Mouse (Mus musculus) midbrain, embryonic 13.5 days (tissue): ENCODE data around the gene Hsd17b2. TPM values are rescaled to one million over a fixed set of nuclear protein-coding genes. Genes with fewer than 3 reads are reported as not detected.
"Not testable (repeated sequence)": the region's sequence is repeated elsewhere in the genome, so short reads cannot be mapped to it uniquely, and the experiment has no call there.

Source experiments
- ATAC-seq: fragments of 200-750 bp; cut with Nextera tagmentation; 2 replicates; pipeline ENCODE4 v1.8.0; 2017; ENCODE audit warnings: mild to moderate bottlenecking, moderate TSS enrichment, moderate library complexity
- H3K27ac ChIP-seq: fragments of 300-500 bp; sonication (generic); 2 replicates; pipeline ENCODE4 v1.5.1; 2015; ENCODE audit warnings: inconsistent platforms, mild to moderate bottlenecking, moderate library complexity
- H3K27me3 ChIP-seq: fragments of 300-500 bp; sonication (generic); 2 replicates; pipeline ENCODE4 v1.6.1; 2015; ENCODE audit warnings: mild to moderate bottlenecking, inconsistent platforms
- H3K36me3 ChIP-seq: fragments of 300-500 bp; sonication (generic); 2 replicates; pipeline ENCODE4 v1.6.1; 2015; ENCODE audit warnings: mild to moderate bottlenecking, inconsistent platforms
- H3K4me1 ChIP-seq: fragments of 300-500 bp; sonication (generic); replicated peaks from 2 replicates; pipeline ENCODE4 v1.6.1; 2015; ENCODE audit warnings: inconsistent platforms
- H3K4me2 ChIP-seq: fragments of 300-500 bp; sonication (generic); replicated peaks from 2 replicates; pipeline ENCODE4 v1.6.1; 2015; ENCODE audit warnings: moderate library complexity, mild to moderate bottlenecking, inconsistent platforms
- H3K4me3 ChIP-seq: fragments of 300-500 bp; sonication (generic); replicated peaks from 2 replicates; pipeline ENCODE4 v1.5.1; 2015; ENCODE audit warnings: mild to moderate bottlenecking, inconsistent platforms
- H3K9ac ChIP-seq: fragments of 300-500 bp; sonication (generic); replicated peaks from 2 replicates; pipeline ENCODE4 v1.6.1; 2015; ENCODE audit warnings: mild to moderate bottlenecking, inconsistent platforms
- H3K9me3 ChIP-seq: fragments of 300-500 bp; sonication (generic); 2 replicates; pipeline ENCODE4 v1.6.1; 2016; ENCODE audit warnings: mild to moderate bottlenecking, inconsistent platforms
- WGBS: fragments of 180-500 bp; shearing (Covaris S2); methylation state at CpG from one replicate; pipeline ENCODE4 v1.1.7; 2015; 5-methylcytosine and 5-hydroxymethylcytosine counted together
- polyA plus RNA-seq: library from polyadenylated mRNA; unstranded; fragments of >200 nt; fragmentation: Nextera tagmentation; extraction: Ambion mirVana; gene quantifications from 2 replicates; pipeline ENCODE4 v1.2.1, GENCODE M21; 2015

The Hsd17b2 gene
- polyA plus RNA-seq, 1 experiment from 2014 or later = 0.16 TPM

GRCm38 (mm10) chr8:117718152-117718860 is 16.6 kb downstream of the Hsd17b2 start:
- Histone ChIP-seq H3K9me3 (peaks cover 8% of the 10 kb centered on the region; the same call in 1 of the 2 replicates), H3K36me3 (no peaks in the 10 kb centered on the region), H3K4me2 (no peak overlapping the region), H3K9ac (no peak overlapping the region), H3K27ac (no peak overlapping the region), H3K4me1 (no peaks in the 10 kb centered on the region), H3K4me3 (no peak overlapping the region), H3K27me3 (no peaks in the 10 kb centered on the region)
- 73% methylated on average over 14 of the region's 14 CpGs for WGBS
- no peak for ATAC-seq

DNA sequence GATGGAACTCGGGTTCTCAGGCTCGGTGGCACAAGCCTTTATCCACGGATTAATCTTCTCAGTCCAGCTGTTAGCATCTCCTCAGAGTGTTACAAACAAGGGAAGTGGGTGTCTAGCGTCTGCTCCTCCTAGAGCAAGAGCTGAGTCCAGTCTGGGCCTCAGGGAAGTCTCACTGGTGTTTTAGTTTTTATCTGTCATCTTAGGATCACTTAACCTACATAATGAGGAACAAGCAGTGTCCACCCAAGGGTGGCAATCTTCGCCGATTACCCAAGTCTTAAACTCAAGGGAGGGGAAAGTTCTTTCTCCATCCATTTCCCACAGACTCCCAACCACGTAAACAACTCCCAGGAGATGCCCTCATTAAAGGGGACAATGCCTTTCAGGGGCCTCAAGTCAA is 24.8 kb downstream of the Hsd17b2 start:
- H3K9me3 ChIP-seq = no peaks in the 10 kb centered on the region
- WGBS = 64% methylated on average over 7 of the region's 7 CpGs
- H3K36me3 ChIP-seq = no peaks in the 10 kb centered on the region
- H3K9ac ChIP-seq = no peak overlapping the region
- H3K4me2 ChIP-seq = no peak overlapping the region
- H3K27me3 ChIP-seq = no peaks in the 10 kb centered on the region
- no peaks in the 10 kb centered on the region for H3K4me1 ChIP-seq
- H3K4me3 ChIP-seq = no peak overlapping the region
- ATAC-seq = no peak
- no peak overlapping the region for H3K27ac ChIP-seq

GRCm38 (mm10) chr8:117727561-117727960 is 25.9 kb downstream of the Hsd17b2 start:
- Histone ChIP-seq H3K9ac (no peak overlapping the region), H3K36me3 (no peaks in the 10 kb centered on the region), H3K27me3 (no peaks in the 10 kb centered on the region), H3K9me3 (no peaks in the 10 kb centered on the region), H3K4me2 (no peak overlapping the region), H3K4me1 (no peaks in the 10 kb centered on the region), H3K4me3 (no peak overlapping the region), H3K27ac (no peak overlapping the region)
- 66% methylated on average over 5 of the region's 5 CpGs for WGBS
- ATAC-seq = no peak

- Histone ChIP-seq H3K36me3 (no peaks in the 10 kb centered on the region), H3K4me1 (no peaks in the 10 kb centered on the region), H3K9me3 (no peaks in the 10 kb centered on the region), H3K4me2 (no peak overlapping the region), H3K4me3 (no peak overlapping the region), H3K9ac (no peak overlapping the region), H3K27ac (no peak overlapping the region), H3K27me3 (no peaks in the 10 kb centered on the region)
- ATAC-seq = no peak
- WGBS = 91% methylated on average over 4 of the region's 4 CpGs
Observed at GRCm38 (mm10) chr8:117728234-117728633, 26.5 kb downstream of the Hsd17b2 start.

DNA sequence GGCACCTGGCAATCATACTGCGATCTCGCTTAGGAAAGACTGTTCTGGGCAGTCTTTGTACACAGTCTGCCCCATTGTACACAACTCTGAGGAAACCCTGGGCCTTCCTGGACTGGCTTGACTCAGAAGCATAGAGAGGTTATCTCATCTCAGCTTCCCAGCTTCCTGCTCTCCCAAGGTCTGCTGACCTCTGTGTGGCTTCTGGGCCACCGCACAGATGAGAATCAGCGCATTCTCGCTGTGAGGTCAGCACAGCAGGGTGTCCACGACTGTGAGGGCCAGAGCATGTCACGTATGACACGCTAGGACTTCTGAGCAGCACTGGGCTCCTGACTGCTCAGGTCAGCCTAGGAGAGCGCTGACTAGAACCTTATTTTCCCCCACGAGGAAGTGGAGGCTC is 29.3 kb downstream of the Hsd17b2 start:
- H3K9me3 ChIP-seq = no peaks in the 10 kb centered on the region
- H3K9ac ChIP-seq = no peak overlapping the region
- H3K27me3 ChIP-seq = no peaks in the 10 kb centered on the region
- no peak for ATAC-seq
- no peaks in the 10 kb centered on the region for H3K36me3 ChIP-seq
- H3K4me1 ChIP-seq = no peaks in the 10 kb centered on the region
- 66% methylated on average over 10 of the region's 10 CpGs for WGBS
- H3K27ac ChIP-seq = no peak overlapping the region
- H3K4me3 ChIP-seq = no peak overlapping the region
- H3K4me2 ChIP-seq = no peak overlapping the region

- 73% methylated on average over 3 of the region's 3 CpGs for WGBS
- ATAC-seq = no peak
- Histone ChIP-seq H3K27me3 (no peaks in the 10 kb centered on the region), H3K4me2 (no peak overlapping the region), H3K9ac (no peak overlapping the region), H3K9me3 (no peaks in the 10 kb centered on the region), H3K36me3 (no peaks in the 10 kb centered on the region), H3K4me3 (no peak overlapping the region), H3K4me1 (no peaks in the 10 kb centered on the region), H3K27ac (no peak overlapping the region)
Observed at GRCm38 (mm10) chr8:117736657-117737175, 35.0 kb downstream of the Hsd17b2 start.

DNA sequence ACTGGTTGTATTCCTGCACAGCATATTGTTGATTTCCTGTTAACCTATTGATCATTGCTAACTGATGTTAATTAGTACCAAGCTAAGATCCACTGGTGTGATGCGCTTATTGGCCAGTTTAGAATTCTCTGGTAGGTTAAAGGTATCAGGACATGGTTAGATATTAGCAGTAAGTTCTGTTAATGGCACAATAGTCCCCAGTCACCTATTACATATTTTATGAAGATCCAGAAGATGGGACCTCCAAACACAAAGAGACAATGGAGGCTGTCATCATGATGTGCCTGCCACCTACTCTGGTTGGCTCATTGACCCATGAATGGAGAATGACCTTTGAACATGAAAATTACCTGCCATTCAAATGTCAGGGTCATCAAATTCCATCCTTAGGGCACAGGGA is 36.5 kb downstream of the Hsd17b2 start:
- H3K9ac ChIP-seq, H3K4me3 ChIP-seq, H3K27ac ChIP-seq, H3K4me1 ChIP-seq, H3K9me3 ChIP-seq, H3K36me3 ChIP-seq, H3K27me3 ChIP-seq, ATAC-seq, H3K4me2 ChIP-seq: not testable (repeated sequence)
- 93% methylated on average over 1 of the region's 1 CpGs for WGBS

DNA sequence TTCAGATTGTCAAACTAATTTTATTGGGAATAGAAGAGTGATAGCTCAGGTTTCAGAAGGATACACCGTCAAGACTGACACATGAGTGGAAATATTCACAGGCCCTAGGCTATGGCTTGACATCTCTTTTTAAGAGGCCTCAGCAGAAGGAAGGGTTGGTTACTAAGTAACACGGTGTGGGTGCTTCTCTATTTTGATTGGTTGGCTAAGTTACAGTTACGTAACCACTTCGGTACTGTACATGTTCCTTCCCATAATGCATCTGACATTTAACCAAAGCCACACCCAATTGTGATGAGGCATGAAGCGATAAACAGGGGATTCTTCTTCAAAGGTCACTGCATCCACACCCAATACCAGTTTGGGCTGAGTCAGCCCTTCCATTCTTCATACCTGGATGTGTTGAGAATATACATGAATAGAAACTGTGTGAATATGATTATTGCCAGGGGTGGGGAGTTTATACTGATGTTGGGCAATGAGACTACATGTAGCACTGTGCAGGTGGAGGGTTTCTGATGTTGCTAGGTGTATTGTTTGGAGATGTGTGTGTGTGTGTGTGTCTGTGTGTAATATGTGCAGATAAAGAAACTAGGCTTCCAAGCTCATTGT is 38.8 kb downstream of the Hsd17b2 start:
- ATAC-seq = no peak
- WGBS = 95% methylated on average over 5 of the region's 5 CpGs

GRCm38 (mm10) chr8:117742431-117743012 is 40.8 kb downstream of the Hsd17b2 start:
- no peaks in the 10 kb centered on the region for H3K9me3 ChIP-seq
- H3K4me3 ChIP-seq = no peak overlapping the region
- no peak for ATAC-seq
- H3K9ac ChIP-seq = no peak overlapping the region
- WGBS = 80% methylated on average over 15 of the region's 15 CpGs
- no peaks in the 10 kb centered on the region for H3K36me3 ChIP-seq
- no peak overlapping the region for H3K4me2 ChIP-seq
- H3K4me1 ChIP-seq = no peaks in the 10 kb centered on the region
- no peaks in the 10 kb centered on the region for H3K27me3 ChIP-seq
- H3K27ac ChIP-seq = no peak overlapping the region

More for the DNA sequence above, 38.8 kb downstream of the Hsd17b2 start:
- Histone ChIP-seq H3K36me3 (no peaks in the 10 kb centered on the region), H3K9ac (no peak overlapping the region), H3K4me2 (no peak overlapping the region), H3K4me3 (no peak overlapping the region), H3K27me3 (no peaks in the 10 kb centered on the region), H3K9me3 (no peaks in the 10 kb centered on the region), H3K27ac (no peak overlapping the region), H3K4me1 (no peaks in the 10 kb centered on the region)

DNA sequence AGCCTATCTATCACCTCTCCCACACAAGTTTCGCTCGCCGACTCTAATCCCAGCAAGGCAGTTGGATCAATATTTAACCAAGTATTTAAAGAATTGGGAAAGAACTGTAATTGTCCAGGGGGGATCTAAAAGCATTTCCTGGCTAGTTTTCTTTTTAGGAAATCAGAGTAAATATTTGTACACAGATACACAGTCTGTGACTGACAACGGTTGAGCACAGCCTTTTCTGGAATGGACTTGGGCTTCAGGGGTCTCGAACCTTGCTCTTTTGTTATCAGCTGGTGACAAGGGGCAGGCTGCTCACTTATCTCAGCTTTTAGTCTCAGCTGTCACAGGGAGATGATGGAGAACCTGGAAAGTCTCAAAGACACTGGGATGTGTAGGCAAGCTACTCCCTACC is 44.9 kb downstream of the Hsd17b2 start:
- Histone ChIP-seq H3K27me3 (no peaks in the 10 kb centered on the region), H3K9ac (no peak overlapping the region), H3K36me3 (no peaks in the 10 kb centered on the region), H3K4me1 (no peaks in the 10 kb centered on the region), H3K4me2 (no peak overlapping the region), H3K4me3 (no peak overlapping the region), H3K27ac (no peak overlapping the region), H3K9me3 (no peaks in the 10 kb centered on the region)
- WGBS = 91% methylated on average over 5 of the region's 5 CpGs
- no peak for ATAC-seq

DNA sequence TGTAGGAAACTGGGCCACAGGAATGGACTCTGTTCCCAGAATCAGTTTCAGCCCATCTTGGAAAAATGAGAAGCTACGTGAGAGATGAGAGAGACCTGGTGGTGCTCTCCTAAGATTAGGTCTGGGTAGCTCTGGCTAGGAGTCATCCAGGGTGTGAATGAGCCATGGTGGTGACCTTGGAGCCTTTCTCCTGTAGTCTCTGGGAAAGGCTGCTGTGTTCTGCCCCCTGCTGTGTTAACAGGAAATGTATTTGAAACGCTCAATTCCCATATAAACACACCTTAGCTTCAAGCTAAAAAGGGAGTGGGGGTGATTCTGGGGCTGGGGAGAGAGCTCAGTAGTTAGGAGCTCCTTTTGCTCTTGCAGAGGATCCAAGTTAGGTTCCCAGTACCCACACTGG is 45.7 kb downstream of the Hsd17b2 start:
- Histone ChIP-seq H3K9ac (no peak overlapping the region), H3K4me1 (no peaks in the 10 kb centered on the region), H3K9me3 (no peaks in the 10 kb centered on the region), H3K27me3 (no peaks in the 10 kb centered on the region), H3K27ac (no peak overlapping the region), H3K4me2 (no peak overlapping the region), H3K36me3 (no peaks in the 10 kb centered on the region), H3K4me3 (no peak overlapping the region)
- ATAC-seq = no peak
- WGBS = 57% methylated on average over 2 of the region's 2 CpGs

DNA sequence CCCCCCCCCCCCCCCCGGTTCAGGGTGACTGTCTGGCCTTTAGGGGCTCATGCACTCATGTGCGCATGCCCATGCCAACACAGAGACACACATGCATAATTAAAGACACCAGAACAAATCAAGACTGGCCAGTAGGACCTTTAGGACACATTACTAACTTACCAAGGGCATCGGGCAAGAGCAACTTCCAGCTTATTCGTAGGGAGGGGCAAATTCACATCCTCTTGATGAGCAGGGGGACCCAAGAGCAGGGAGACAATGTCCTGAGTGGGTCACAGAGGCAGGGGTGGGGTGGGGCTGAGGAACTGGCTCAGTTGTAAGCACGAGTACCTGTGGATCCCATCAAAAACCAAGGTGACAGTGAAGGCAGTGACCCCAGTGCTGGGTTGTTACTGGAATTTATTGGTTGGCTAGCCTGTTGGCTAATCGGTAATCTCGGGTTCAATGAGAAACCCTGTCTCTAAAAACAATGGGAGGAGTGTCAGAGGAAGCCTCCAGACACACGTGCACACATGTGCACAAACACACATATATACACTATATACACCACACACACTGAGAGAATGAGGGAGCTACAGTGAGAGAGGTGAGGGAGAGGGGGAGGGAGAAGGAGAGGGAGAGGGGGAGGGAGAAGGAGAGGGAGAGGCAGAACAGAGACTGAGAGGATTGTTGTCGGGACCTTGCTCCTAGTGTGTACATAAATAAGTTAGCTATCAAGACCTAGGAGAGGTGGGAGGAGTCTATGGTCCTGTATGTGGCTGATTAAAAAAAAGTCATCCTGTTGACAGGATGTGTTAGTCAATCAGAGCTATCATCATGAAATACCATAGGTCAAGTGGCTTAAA is 46.4 kb downstream of the Hsd17b2 start:
- Histone ChIP-seq H3K4me1 (no peaks in the 10 kb centered on the region), H3K9ac (no peak overlapping the region), H3K4me3 (no peak overlapping the region), H3K9me3 (no peaks in the 10 kb centered on the region), H3K27ac (no peak overlapping the region), H3K36me3 (no peaks in the 10 kb centered on the region), H3K27me3 (no peaks in the 10 kb centered on the region), H3K4me2 (no peak overlapping the region)
- 86% methylated on average over 9 of the region's 9 CpGs for WGBS
- ATAC-seq = no peak
